Comparison of ENCODE assay signal across 8 mouse cellular contexts in genomic region chr2:119593765-119594112, GRCm38 (mm10). TPM values are rescaled to one million over a fixed set of nuclear protein-coding genes. Genes with fewer than 3 reads are reported as not detected.
DNase-seq lines count a peak whose midpoint lies in the region; ATAC-seq and TF ChIP-seq lines count a peak whose summit lies in the region.

No protein-coding gene starts in this region.

- DNase-seq in layer of hippocampus, adult 2 months (ENCODE audit: low spot score in 2 of 2), result no peak
- DNase-seq in layer of hippocampus, adult 11-12 months (ENCODE audit: low spot score), result no peak
- peak; percentile 25 for DNase-seq in limb, embryonic 11.5 days (ENCODE audit: low spot score)
- DNase-seq in left cerebral cortex, postnatal 25 days (ENCODE audit: low spot score in 2 of 2), result no peak
- DNase-seq in Muller cell, postnatal 12 days (ENCODE audit: inconsistent ontology term), result no peak
- no peak for DNase-seq in layer of hippocampus, adult 9-11 months

- 8% methylated on average over 7 of the region's 7 CpGs for WGBS in limb, embryonic 11.5 days
- WGBS in neural tube, embryonic 14.5 days, result 8% methylated on average over 7 of the region's 7 CpGs

- peaks cover 41% of the 10 kb centered on the region for H3K4me1 ChIP-seq in erythroblast, embryonic 14.5 days (ENCODE audit: control insufficient read depth)
- H3K4me1 ChIP-seq in limb, embryonic 11.5 days (ENCODE audit: control insufficient read depth, insufficient read depth, low read length), result no peaks in the 10 kb centered on the region
- peaks cover 11% of the 10 kb centered on the region for H3K4me1 ChIP-seq in neural tube, embryonic 14.5 days (ENCODE audit: control insufficient read depth, insufficient read depth, low read length)

- H3K27ac ChIP-seq in layer of hippocampus, adult 2 months, result peak overlapping the region; percentile 96
- peak overlapping the region; percentile 51; the same call in 1 of the 2 replicates for H3K27ac ChIP-seq in limb, embryonic 11.5 days (replicated peaks; ENCODE audit: low read depth, low read length)
- peak overlapping the region; percentile 45; the same call in 1 of the 2 replicates for H3K27ac ChIP-seq in neural tube, embryonic 14.5 days (ENCODE audit: low read depth, low read length)

- peaks cover 35% of the 10 kb centered on the region for H3K36me3 ChIP-seq in erythroblast, embryonic 14.5 days (ENCODE audit: control insufficient read depth)
- H3K36me3 ChIP-seq in limb, embryonic 11.5 days (ENCODE audit: control insufficient read depth, insufficient read depth, low read length), result peaks cover 9% of the 10 kb centered on the region; the same call in 1 of the 2 replicates
- peaks cover 13% of the 10 kb centered on the region; the same call in 1 of the 2 replicates for H3K36me3 ChIP-seq in neural tube, embryonic 14.5 days (ENCODE audit: control insufficient read depth, insufficient read depth, low read length)

- peak overlapping the region; percentile 78 for H3K4me3 ChIP-seq in layer of hippocampus, adult 2 months
- peak overlapping the region; percentile 74 for H3K4me3 ChIP-seq in erythroblast, embryonic 14.5 days (replicated peaks)
- peak overlapping the region; percentile 69; the same call in 1 of the 2 replicates for H3K4me3 ChIP-seq in limb, embryonic 11.5 days (ENCODE audit: low read depth, low read length)
- H3K4me3 ChIP-seq in neural tube, embryonic 14.5 days (ENCODE audit: low read depth, low read length), result peak overlapping the region; percentile 94

- H3K9ac ChIP-seq in limb, embryonic 11.5 days (ENCODE audit: low read length), result 0 out of 2 replicates have a peak overlapping the region, but pooled peaks have one; percentile 34
- no peak overlapping the region for H3K9ac ChIP-seq in neural tube, embryonic 14.5 days (replicated peaks; ENCODE audit: low read depth, low read length)

- H3K9me3 ChIP-seq in erythroblast, embryonic 14.5 days (ENCODE audit: control insufficient read depth, low read length), result no peaks in the 10 kb centered on the region
- H3K9me3 ChIP-seq in limb, embryonic 11.5 days (ENCODE audit: control insufficient read depth, low read length), result no peaks in the 10 kb centered on the region
- H3K9me3 ChIP-seq in neural tube, embryonic 14.5 days (ENCODE audit: control insufficient read depth, low read length), result no peaks in the 10 kb centered on the region

- intact Hi-C loops in left cerebral cortex, postnatal 25 days (cut with DNase I), result loop anchor here (1.0 to 5.0 kb wide), 3 partner anchors 46 to 116 kb away; partner anchors contain the start of genes Chp1, Exd1 and Ino80

- H3K4me2 ChIP-seq in limb, embryonic 11.5 days (ENCODE audit: low read depth, severe bottlenecking), result peak overlapping the region; percentile 56; the same call in 1 of the 2 replicates
- H3K4me2 ChIP-seq in neural tube, embryonic 14.5 days (ENCODE audit: low read depth, low read length), result peak overlapping the region; percentile 41

- no peaks in the 10 kb centered on the region for H3K27me3 ChIP-seq in erythroblast, embryonic 14.5 days (ENCODE audit: control insufficient read depth)
- no peaks in the 10 kb centered on the region for H3K27me3 ChIP-seq in limb, embryonic 11.5 days (ENCODE audit: control insufficient read depth, insufficient read depth, low read length)
- H3K27me3 ChIP-seq in neural tube, embryonic 14.5 days (ENCODE audit: control insufficient read depth, insufficient read depth, low read length), result peaks cover 2% of the 10 kb centered on the region; the same call in 1 of the 2 replicates

- no peak for TF ChIP-seq CTCF in layer of hippocampus, adult 2 months (conservative IDR thresholded peaks at IDR 0.05)

- peak; percentile 42; the same call in 1 of the 2 replicates for ATAC-seq in limb, embryonic 11.5 days (ENCODE audit: insufficient number of reproducible peaks, low FRiP score, low TSS enrichment, low read depth)
- peak; percentile 38 for ATAC-seq in neural tube, embryonic 14.5 days (ENCODE audit: low read depth)

RNA-seq across cellular contexts. Expression of gene Nusap1, which starts 24.4 kb away (rescaled TPM):
- under 1 TPM; 0.88 to 0.97 TPM for total RNA-seq in layer of hippocampus, adult 2 months (2021)
- 1.8 and 1.9 TPM in 2 replicates for polyA plus RNA-seq in erythroblast, embryonic 14.5 days (2012)
- polyA plus RNA-seq in limb, embryonic 11.5 days (2014; fragmentation: Nextera tagmentation; extraction: Ambion mirVana), result 90.4 and 94.3 TPM in 2 replicates
- polyA plus RNA-seq in neural tube, embryonic 14.5 days (2014; fragmentation: Nextera tagmentation; extraction: Ambion mirVana), result 5.6 and 8.5 TPM in 2 replicates
- under 1 TPM; 0.46 to 0.98 TPM for total RNA-seq in left cerebral cortex, postnatal 25 days (2021)

RNA-seq across cellular contexts. Expression of gene Oip5, which starts 24.5 kb away (rescaled TPM):
- total RNA-seq in layer of hippocampus, adult 2 months (2021), result under 1 TPM; 0.91 to 0.92 TPM
- 3.6 and 6.2 TPM in 2 replicates for polyA plus RNA-seq in erythroblast, embryonic 14.5 days (2012)
- 33.0 and 35.6 TPM in 2 replicates for polyA plus RNA-seq in limb, embryonic 11.5 days (2014; fragmentation: Nextera tagmentation; extraction: Ambion mirVana)
- 2.7 and 4.0 TPM in 2 replicates for polyA plus RNA-seq in neural tube, embryonic 14.5 days (2014; fragmentation: Nextera tagmentation; extraction: Ambion mirVana)
- under 1 TPM; 0.50 TPM for total RNA-seq in left cerebral cortex, postnatal 25 days (2021)

RNA-seq across cellular contexts. Expression of gene Chp1, which starts 46.2 kb away (rescaled TPM):
- 100 to 1,000 TPM; 155 to 157 TPM for total RNA-seq in layer of hippocampus, adult 2 months (2021)
- 2.0 and 2.3 TPM in 2 replicates for polyA plus RNA-seq in erythroblast, embryonic 14.5 days (2012)
- polyA plus RNA-seq in limb, embryonic 11.5 days (2014; fragmentation: Nextera tagmentation; extraction: Ambion mirVana), result 60.7 and 65.5 TPM in 2 replicates
- 52.6 and 67.9 TPM in 2 replicates for polyA plus RNA-seq in neural tube, embryonic 14.5 days (2014; fragmentation: Nextera tagmentation; extraction: Ambion mirVana)
- total RNA-seq in left cerebral cortex, postnatal 25 days (2021), result 100 to 1,000 TPM; 157 to 170 TPM

RNA-seq across cellular contexts. Expression of gene Exd1, which starts 46.3 kb away (rescaled TPM):
- 1 to 10 TPM in 1 of 2 experiments, under 1 TPM in 1; 0.49 to 1.3 TPM for total RNA-seq in layer of hippocampus, adult 2 months (2021)
- not detected in 2 replicates for polyA plus RNA-seq in erythroblast, embryonic 14.5 days (2012)
- polyA plus RNA-seq in limb, embryonic 11.5 days (2014; fragmentation: Nextera tagmentation; extraction: Ambion mirVana), result 0.29 and 0.43 TPM in 2 replicates
- 0.62 and 1.0 TPM in 2 replicates for polyA plus RNA-seq in neural tube, embryonic 14.5 days (2014; fragmentation: Nextera tagmentation; extraction: Ambion mirVana)
- under 1 TPM; 0.57 to 0.98 TPM for total RNA-seq in left cerebral cortex, postnatal 25 days (2021)

Comparison
In these comparisons a context has a peak if more than half of its experiments do, and no peak if none do; other contexts are left out.
1. H3K27ac ChIP-seq: peak in every context shown above with its lines; median percentile 96 in layer of hippocampus, adult 2 months; 51 in limb, embryonic 11.5 days; 45 in neural tube, embryonic 14.5 days.
2. RNA of gene Chp1, which starts 46.2 kb away (polyA plus RNA-seq): 60.7 to 65.5 TPM in limb, embryonic 11.5 days and 52.6 to 67.9 TPM in neural tube, embryonic 14.5 days; 2.0 to 2.3 TPM in erythroblast, embryonic 14.5 days; every median in the first group is over 10 times any median in the second.
3. Peak in every context shown above with its lines, with median percentiles within 50 percentile points of each other: H3K4me3 ChIP-seq.